In the genomic region with DNA sequence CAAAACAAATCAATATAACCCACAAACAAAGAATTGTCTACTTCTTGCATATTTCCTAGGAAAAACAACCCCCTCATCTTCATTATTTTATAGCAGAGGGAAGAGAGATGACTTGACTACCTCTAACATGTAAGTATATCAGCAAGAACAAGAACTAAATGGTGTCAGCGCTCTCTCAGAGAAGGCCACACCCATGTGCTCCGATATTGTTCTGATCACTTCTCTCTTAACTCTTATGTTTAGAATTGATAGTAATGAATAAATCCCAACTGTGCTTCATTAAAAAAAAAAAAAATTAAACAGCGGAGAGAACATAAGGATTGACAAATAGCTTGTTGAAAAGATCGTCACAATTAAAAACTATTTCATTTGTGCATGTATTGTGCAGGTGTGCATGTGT, we compare ENCODE assay signal across 11 mouse cellular contexts. TPM values are rescaled to one million over a fixed set of nuclear protein-coding genes. Genes with fewer than 3 reads are reported as not detected.
DNase-seq lines count a peak whose midpoint lies in the region; ATAC-seq lines count a peak whose summit lies in the region.
"Had no signal": no experiment of that assay in that cellular context is flagged by ENCODE, and none has a peak within 500 bp of the region (broad histone marks: within the 10 kb centered on the region; RNA-seq: fewer than 3 reads in every experiment).

No protein-coding gene starts in this region.

- no peak for ATAC-seq in forebrain, embryonic 15.5 days (replicated peaks)
- no peak for ATAC-seq in midbrain, embryonic 12.5 days (ENCODE audit: low FRiP score, low read depth)

- H3K36me3 ChIP-seq in forebrain, embryonic 15.5 days: peaks cover 3% of the 10 kb centered on the region; the same call in 1 of the 2 replicates
- H3K36me3 ChIP-seq in midbrain, embryonic 12.5 days: peaks cover 4% of the 10 kb centered on the region; the same call in 1 of the 2 replicates

- intact Hi-C loops in left cerebral cortex, postnatal 10 days (cut with DNase I): loop anchor here (2.0 kb wide), 1 partner anchor 15 kb away; no protein-coding TSS in a partner anchor

- WGBS in forebrain, embryonic 15.5 days: 43% methylated on average over 4 of the region's 4 CpGs
- WGBS in midbrain, embryonic 12.5 days: 58% methylated on average over 4 of the region's 4 CpGs

- peak overlapping the region; percentile 100 for H3K9ac ChIP-seq in forebrain, embryonic 15.5 days (replicated peaks)
- H3K9ac ChIP-seq in midbrain, embryonic 12.5 days (replicated peaks): peak overlapping the region; percentile 67

- peak overlapping the region; percentile 98 for H3K27ac ChIP-seq in forebrain, embryonic 15.5 days (replicated peaks)
- peak overlapping the region; percentile 98 for H3K27ac ChIP-seq in midbrain, embryonic 12.5 days (replicated peaks)

- DNase-seq in A20 (ENCODE audit: low read depth, low spot score): peak; percentile 78
- peak; percentile 43 for DNase-seq in brain, adult 2 months (ENCODE audit: low read depth, low spot score)
- DNase-seq in thymus, postnatal 4 days: no peak
- DNase-seq in B cell, adult 2 months: no peak
- DNase-seq in left cerebral cortex, postnatal 10 days (ENCODE audit: extremely low spot score in 1 of 2, low spot score in 2 of 2): no peak
- DNase-seq: kidney, postnatal 4 days had no signal

- peaks cover 9% of the 10 kb centered on the region; the same call in 1 of the 2 replicates for H3K4me1 ChIP-seq in forebrain, embryonic 15.5 days
- peaks cover 21% of the 10 kb centered on the region for H3K4me1 ChIP-seq in midbrain, embryonic 12.5 days

- H3K4me3 ChIP-seq in forebrain, embryonic 15.5 days: peak overlapping the region; percentile 98
- H3K4me3 ChIP-seq in midbrain, embryonic 12.5 days: peak overlapping the region; percentile 82

- peak overlapping the region; percentile 70 for H3K4me2 ChIP-seq in forebrain, embryonic 15.5 days (replicated peaks)
- peak overlapping the region; percentile 58 for H3K4me2 ChIP-seq in midbrain, embryonic 12.5 days (replicated peaks)

- no peaks in the 10 kb centered on the region for H3K27me3 ChIP-seq in forebrain, embryonic 15.5 days
- no peaks in the 10 kb centered on the region for H3K27me3 ChIP-seq in midbrain, embryonic 12.5 days

- H3K9me3 ChIP-seq in forebrain, embryonic 15.5 days: no peaks in the 10 kb centered on the region
- no peaks in the 10 kb centered on the region for H3K9me3 ChIP-seq in midbrain, embryonic 12.5 days

RNA-seq across cellular contexts. Expression of a gene that starts 1.8 kb away (rescaled TPM):
- 14,933 and 15,115 TPM in 2 replicates for polyA plus RNA-seq in forebrain, embryonic 15.5 days (2015; fragmentation: Nextera tagmentation; extraction: Ambion mirVana)
- 9,394 and 9,642 TPM in 2 replicates for polyA plus RNA-seq in midbrain, embryonic 12.5 days (2016; fragmentation: Nextera tagmentation; extraction: Ambion mirVana)
- total RNA-seq in left cerebral cortex, postnatal 10 days (2021): 1,000 to 10,000 TPM; 4,375 to 4,691 TPM

RNA-seq across cellular contexts. Expression of a gene that starts 2.0 kb away (rescaled TPM):
- polyA plus RNA-seq in forebrain, embryonic 15.5 days (2015; fragmentation: Nextera tagmentation; extraction: Ambion mirVana): not detected in 2 replicates
- polyA plus RNA-seq in midbrain, embryonic 12.5 days (2016; fragmentation: Nextera tagmentation; extraction: Ambion mirVana): not detected in 2 replicates
- total RNA-seq in left cerebral cortex, postnatal 10 days (2021): not detected
- total RNA-seq: adrenal gland, postnatal 10 days; MEL had no signal
- polyA plus RNA-seq: heart, embryonic 16.5 days had no signal

RNA-seq across cellular contexts. Expression of a gene that starts 21.0 kb away (rescaled TPM):
- 1,138 and 1,204 TPM in 2 replicates for polyA plus RNA-seq in forebrain, embryonic 15.5 days (2015; fragmentation: Nextera tagmentation; extraction: Ambion mirVana)
- 1,566 and 1,635 TPM in 2 replicates for polyA plus RNA-seq in midbrain, embryonic 12.5 days (2016; fragmentation: Nextera tagmentation; extraction: Ambion mirVana)
- total RNA-seq in left cerebral cortex, postnatal 10 days (2021): 1,000 to 10,000 TPM in 1 of 2 experiments, 100 to 1,000 TPM in 1; 986 to 1,032 TPM

RNA-seq across cellular contexts. Expression of a gene that starts 37.3 kb away (rescaled TPM):
- 43.2 and 45.2 TPM in 2 replicates for polyA plus RNA-seq in forebrain, embryonic 15.5 days (2015; fragmentation: Nextera tagmentation; extraction: Ambion mirVana)
- 37.1 and 40.7 TPM in 2 replicates for polyA plus RNA-seq in midbrain, embryonic 12.5 days (2016; fragmentation: Nextera tagmentation; extraction: Ambion mirVana)
- 10 to 100 TPM; 15.4 to 21.6 TPM for total RNA-seq in left cerebral cortex, postnatal 10 days (2021)

RNA-seq across cellular contexts. Expression of a gene that starts 57.0 kb away (rescaled TPM):
- 0.52 and 0.68 TPM in 2 replicates for polyA plus RNA-seq in forebrain, embryonic 15.5 days (2015; fragmentation: Nextera tagmentation; extraction: Ambion mirVana)
- 0.56 and 0.66 TPM in 2 replicates for polyA plus RNA-seq in midbrain, embryonic 12.5 days (2016; fragmentation: Nextera tagmentation; extraction: Ambion mirVana)
- total RNA-seq in left cerebral cortex, postnatal 10 days (2021): under 1 TPM; 0.16 to 0.47 TPM

Comparison
In these comparisons a context has a peak if more than half of its experiments do, and no peak if none do; other contexts are left out.
1. DNase-seq: peak in A20 (single experiment) and brain, adult 2 months (single experiment); none in thymus, postnatal 4 days (single experiment), B cell, adult 2 months (0 of 2) and left cerebral cortex, postnatal 10 days (0 of 2).